Mouse (Mus musculus) megakaryocyte, embryonic 14.5 days (primary cell): ENCODE data around the gene Abcb9.

ENCODE experiments used
- FLI1 ChIP-seq: IDR thresholded peaks from 2 replicates; pipeline ENCODE4 v1.6.1; 2012; ENCODE audit warnings: low read length, inconsistent platforms, mixed read lengths
- GATA1 ChIP-seq: IDR thresholded peaks from 3 replicates; pipeline ENCODE4 v1.6.1; 2012; ENCODE audit warnings: mixed read lengths, low read length, inconsistent platforms, borderline replicate concordance

DNA sequence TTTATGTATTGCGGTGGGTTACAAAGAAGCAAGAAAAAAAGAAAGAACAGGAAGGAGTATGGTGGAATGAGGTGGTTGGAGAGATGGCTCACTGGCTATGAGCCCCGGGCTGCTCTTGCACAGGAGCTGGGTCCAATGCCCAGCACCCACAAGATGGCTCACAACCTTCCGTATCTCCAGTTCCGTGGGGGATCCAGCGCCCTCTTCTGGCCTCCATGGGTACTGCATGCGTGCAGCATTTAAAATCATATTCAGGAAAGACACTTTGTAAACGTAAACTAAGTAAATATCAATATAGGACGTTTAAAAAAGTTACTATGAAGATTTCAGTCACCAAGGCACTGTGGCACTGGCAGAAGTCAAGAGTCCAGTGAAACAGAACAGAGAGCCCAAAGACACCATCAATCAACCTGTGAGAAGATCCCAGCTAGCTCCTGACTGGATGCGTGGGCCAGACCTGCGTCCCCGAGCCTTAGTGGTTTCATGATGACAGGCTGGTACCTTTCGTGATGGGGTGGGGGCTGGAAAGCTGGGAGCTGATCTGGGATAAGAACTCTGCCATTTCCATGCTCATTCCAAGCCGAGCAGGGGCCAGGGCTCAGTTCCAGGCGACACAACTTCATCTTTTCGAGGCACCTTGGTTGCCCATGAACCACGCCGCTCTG, 15.6 kb upstream of the Abcb9 start:
- TF ChIP-seq GATA1 (no peak), FLI1 (no peak)
